Mouse (Mus musculus) kidney, postnatal 25 days (tissue): ENCODE measurements around the gene Pawr.
"Not testable (repeated sequence)": the region's sequence is repeated elsewhere in the genome, so short reads cannot be mapped to it uniquely, and the experiment has no call there.

ENCODE experiments used
- DNase-seq, 2 experiments: peaks; one replicate each; pipeline ENCODE4 v3.0.0; 2021; ENCODE audit warnings: mixed read lengths in 2 of 2

Gene Pawr

GRCm38 (mm10) chr10:108392151-108392550 lies 60.2 kb downstream of the Pawr start:
- DNase-seq = no peak

DNA sequence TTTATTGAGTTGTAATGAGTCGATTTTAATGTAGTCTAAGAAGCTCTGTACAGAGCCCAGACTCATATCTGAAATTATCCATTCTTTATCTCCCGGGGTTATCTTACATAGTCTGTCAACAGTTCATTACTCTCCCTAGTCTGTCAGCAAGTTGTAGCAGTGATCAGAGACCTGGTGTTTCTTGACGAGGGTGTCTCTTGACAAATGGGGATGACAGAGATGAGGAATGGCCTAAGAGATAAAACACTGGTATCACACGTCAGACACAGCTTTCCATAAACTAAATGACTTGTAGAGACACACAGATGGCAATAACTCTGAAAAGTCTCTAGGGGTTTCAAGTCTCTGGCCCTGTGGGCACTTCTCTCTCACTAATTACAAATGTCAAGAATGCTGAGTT lies 62.4 kb downstream of the Pawr start:
- DNase-seq = no peak

- no peak for DNase-seq
These were observed 63.3 kb downstream of the Pawr start for GRCm38 (mm10) chr10:108395229-108395628.

DNA sequence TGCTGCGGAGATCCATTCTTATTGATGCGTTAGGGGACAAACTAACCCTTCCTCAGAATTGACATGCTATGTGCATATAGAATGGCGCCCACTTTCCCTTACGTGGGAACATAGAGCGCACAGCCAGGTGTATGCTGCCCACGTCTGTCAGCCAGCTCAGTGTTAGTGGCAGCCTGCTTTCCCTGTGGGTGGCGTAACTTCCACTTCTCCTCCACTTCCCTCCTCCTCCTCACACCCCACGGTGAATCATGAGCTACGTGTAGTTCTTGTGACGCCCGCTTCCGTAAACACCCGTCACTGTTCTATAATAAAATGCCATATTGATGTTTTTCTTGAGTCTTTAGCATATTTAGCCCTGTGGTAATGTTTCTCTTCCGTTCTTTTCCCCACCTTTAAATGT lies 63.7 kb downstream of the Pawr start:
- DNase-seq = no peak

- DNase-seq = no peak
These were observed 70.8 kb downstream of the Pawr start for GRCm38 (mm10) chr10:108402751-108403150.

- no peak for DNase-seq
These were observed 71.5 kb downstream of the Pawr start for GRCm38 (mm10) chr10:108403366-108403865.

GRCm38 (mm10) chr10:108404087-108404486 lies 72.2 kb downstream of the Pawr start:
- DNase-seq = peak in 1 of 2 experiments; percentile 42

GRCm38 (mm10) chr10:108405076-108405475 lies 73.2 kb downstream of the Pawr start:
- DNase-seq = peak; percentile 41 to 73

GRCm38 (mm10) chr10:108405931-108406330 lies 74.0 kb downstream of the Pawr start:
- no peak for DNase-seq

GRCm38 (mm10) chr10:108406798-108407754 lies 75.2 kb downstream of the Pawr start:
- no peak for DNase-seq

GRCm38 (mm10) chr10:108408025-108408424 lies 76.1 kb downstream of the Pawr start:
- DNase-seq = no peak

DNA sequence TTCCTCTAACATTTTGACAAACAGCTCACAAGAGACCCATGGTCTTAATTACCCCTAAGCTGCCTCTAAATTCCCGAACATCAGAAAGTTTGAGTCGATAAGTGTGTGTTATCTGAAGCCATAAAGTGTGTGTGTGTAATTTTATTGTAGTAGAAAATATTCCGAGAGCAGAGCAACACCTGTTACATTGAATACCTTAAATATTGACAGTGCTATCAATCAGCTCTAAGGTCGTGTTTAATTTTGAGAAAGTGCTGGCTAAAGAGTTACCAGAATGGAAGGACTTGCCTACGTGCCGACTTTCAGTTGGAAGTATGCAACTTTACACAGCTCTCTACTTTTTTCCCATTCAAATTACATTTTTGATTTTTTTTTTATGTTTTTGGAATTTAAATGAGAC lies 76.5 kb downstream of the Pawr start:
- DNase-seq = no peak

DNA sequence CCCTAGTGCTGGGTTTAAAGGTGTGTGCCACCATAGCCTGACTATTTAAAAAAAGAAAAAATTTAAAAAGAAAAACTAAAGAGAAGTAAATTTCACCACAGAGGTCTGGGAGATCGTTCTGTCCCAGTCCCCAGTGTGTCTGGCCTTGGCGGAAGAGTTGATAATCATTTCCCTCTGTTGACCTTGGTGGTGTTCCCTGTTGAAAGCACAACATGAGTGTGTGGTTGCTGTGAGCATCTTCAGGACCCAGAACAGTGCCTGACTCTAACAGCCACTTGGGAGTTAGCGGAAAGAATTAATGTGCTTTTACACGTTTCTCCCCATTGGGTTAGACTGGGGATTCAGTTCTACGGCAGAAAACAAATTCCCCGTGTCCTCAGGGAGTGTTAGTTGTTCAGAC lies 77.1 kb downstream of the Pawr start:
- no peak for DNase-seq

DNA sequence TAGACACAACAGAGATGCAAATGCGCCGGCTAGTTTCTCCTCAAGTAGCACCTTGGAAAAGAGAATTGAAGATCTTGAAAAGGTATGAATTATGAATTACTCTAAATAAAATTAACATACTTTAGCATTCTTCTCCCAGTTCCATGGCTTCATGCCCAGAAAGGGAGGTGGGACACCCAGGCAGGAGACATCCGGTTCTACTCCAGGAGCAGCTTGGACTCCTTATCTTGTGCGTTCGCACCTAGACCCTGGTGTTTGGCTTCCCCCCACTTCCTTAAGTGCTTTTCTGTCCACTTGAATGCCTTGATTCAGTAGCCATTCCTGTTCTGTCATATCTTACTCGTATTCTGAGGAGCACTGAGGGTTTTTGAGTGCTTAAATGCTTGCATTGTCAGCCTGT lies 77.6 kb downstream of the Pawr start:
- DNase-seq = no peak

DNA sequence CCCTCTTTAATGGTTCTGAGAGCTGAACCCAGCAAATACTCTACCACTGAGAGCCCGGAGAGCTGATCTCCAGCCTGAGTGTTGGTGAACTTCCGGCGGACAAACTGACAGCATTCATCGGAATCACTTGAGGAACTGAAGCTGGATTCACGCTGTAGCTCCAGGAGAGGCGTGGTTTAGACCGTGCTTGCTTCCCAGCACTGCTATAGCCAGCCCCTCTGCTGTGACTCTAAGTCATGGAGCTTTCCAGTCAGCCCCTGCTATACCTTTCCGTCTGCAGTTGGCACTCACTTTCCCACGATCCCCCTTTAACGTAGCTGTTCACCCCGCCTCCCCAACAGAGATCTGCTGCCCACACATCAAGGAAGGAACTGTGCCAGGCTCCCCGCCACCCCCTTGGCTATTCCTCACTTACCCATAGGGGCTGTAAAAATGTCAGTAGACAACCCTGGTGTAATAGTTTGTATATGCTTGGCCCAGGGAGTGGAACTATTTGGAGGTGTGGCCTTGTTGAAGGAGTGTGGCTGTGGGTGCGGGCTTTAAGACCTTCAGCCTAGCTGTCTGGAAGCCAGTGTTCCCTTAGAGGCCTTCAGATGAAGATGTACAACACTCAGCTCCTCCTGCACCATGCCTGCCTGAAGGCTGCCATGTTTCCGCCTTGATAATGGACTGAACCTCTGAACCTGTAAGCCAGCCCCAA lies 83.2 kb downstream of the Pawr start:
- DNase-seq = no peak

DNA sequence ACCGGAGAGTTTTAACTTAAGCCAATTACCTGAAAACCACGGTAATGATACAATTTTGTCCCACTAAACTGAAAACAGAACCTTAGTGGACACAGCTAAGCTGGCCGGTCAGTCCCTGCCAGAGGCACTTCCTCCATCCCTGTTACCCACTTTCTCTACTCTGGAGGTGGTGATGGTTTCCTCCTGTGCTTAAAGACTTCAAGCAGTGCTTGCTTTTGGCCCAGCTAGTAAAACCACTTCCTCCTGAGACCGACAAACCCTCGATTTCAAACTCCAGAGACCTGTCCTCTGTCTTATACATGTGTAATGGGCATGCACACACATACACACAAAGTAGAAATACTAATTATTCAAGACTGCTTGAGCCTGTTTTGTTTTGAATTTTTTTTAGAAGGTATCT lies 85.5 kb downstream of the Pawr start:
- DNase-seq = no peak

- peak; percentile 36 to 65 for DNase-seq
These were observed 98.6 kb downstream of the Pawr start for GRCm38 (mm10) chr10:108430553-108430952.

- peak; percentile 63 to 68 for DNase-seq
These were observed 100.3 kb downstream of the Pawr start for GRCm38 (mm10) chr10:108432194-108432593.

DNA sequence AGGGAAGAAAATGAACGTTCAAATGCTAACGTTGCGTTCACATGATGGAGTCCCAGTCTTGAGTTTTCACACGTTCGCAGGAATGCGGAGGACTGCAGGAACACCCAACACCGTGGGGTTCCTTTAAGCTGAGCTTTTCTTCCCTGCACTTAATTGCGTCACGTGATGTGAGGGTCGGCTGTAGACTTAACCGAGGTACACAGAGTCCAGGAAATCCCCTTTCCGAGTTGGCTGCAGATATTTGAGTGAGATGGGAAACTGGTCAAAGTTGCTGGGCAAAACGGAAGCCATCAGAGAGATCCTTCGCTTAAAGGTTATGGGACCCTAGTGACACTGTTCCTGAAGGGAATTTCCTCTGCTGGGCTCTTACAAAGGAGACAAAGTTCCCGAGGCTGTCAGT lies 102.1 kb downstream of the Pawr start:
- DNase-seq = peak; percentile 36 to 66

DNA sequence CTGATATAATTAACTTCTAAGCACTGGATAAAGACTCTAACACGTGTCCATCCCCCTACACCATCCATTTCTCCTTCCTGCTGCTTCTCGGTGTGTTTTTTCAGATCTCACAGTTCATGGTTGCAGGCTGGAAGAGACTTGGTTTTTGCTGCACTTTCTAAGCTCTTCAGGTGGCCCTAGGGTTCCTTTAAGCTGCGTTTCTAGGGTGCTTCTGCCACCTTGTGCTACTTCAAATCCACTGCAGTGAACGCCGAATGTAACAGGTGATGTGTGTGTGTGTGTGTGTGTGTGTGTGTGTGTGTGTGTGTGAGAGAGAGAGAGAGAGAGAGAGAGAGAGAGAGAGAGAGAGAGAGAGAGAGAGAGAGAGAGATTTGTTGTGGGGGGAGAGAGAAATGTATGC lies 103.7 kb downstream of the Pawr start:
- DNase-seq = peak; percentile 66 to 78

DNA sequence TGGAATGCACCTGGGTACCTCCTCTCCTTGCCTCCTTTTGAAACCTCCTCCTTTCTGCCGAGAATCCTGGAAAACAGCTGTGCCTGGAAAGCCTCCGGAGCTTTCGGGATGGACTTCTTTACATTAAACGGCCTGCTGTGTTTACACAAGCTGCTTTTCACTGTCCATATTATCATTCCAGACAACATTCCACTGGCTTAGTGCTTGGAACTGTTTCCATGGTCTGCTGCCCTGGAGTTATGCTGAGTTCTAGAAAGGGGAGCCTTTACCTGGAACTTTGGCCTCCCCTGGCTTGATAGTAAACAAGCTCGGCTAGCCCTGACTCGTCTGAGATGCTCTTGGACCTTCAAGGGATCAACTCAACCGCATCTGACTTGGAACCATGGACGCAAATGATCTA lies 104.4 kb downstream of the Pawr start:
- DNase-seq = peak; percentile 69 to 80

DNA sequence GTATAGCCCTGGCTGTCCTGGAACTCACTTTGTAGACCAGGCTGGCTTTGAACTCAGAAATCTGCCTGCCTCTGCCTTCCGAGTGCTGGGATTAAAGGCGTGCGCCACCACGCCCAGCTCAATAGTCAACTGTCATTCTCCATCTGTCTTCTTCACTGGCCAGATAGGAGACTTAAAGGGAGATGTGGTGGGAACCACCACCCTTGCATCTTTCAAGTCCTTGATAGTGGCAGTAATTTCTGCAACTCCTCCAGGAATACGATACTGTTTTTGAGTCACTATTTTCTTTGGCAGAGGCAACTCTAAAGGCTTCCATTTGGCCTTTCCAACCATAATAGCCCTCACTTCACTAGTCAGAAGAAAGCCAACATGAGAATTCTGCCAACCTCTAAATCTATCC lies 108.3 kb downstream of the Pawr start:
- not testable (repeated sequence) for DNase-seq

GRCm38 (mm10) chr10:108443931-108444876 lies 112.3 kb downstream of the Pawr start:
- peak; percentile 48 to 65 for DNase-seq
